ENCODE assay signal across 7 mouse cellular contexts in genomic region chr14:27166751-27167150, GRCm38 (mm10). TPM values are rescaled to one million over a fixed set of nuclear protein-coding genes. Genes with fewer than 3 reads are reported as not detected.
DNase-seq lines count a peak whose midpoint lies in the region.

No protein-coding gene starts in this region.

- DNase-seq in lung, postnatal 10 days, result peak; percentile 56
- DNase-seq in lung, postnatal 25 days (ENCODE audit: low spot score), result no peak
- peak; percentile 45 to 55 for DNase-seq in frontal cortex, postnatal 36 days (ENCODE audit: low spot score in 2 of 2)
- peak; percentile 6 for DNase-seq in layer of hippocampus, adult 9-10 months (ENCODE audit: low spot score)
- DNase-seq in right cerebral cortex, postnatal 4 days, result peak; percentile 70
- DNase-seq in adrenal gland, postnatal 14 days, result no peak
- DNase-seq in yolk sac, embryonic 10.5 days (ENCODE audit: low spot score), result no peak

RNA-seq across cellular contexts. Expression of gene Arhgef3, which starts 52.1 kb away (rescaled TPM):
- 34.2 and 43.5 TPM in 2 replicates for total RNA-seq in adrenal gland, postnatal 14 days (2021)

Comparison
In these comparisons a context has a peak if more than half of its experiments do, and no peak if none do; other contexts are left out.
1. DNase-seq: peak in lung, postnatal 10 days (single experiment), frontal cortex, postnatal 36 days (2 of 2), layer of hippocampus, adult 9-10 months (single experiment) and right cerebral cortex, postnatal 4 days (single experiment); none in lung, postnatal 25 days (single experiment), adrenal gland, postnatal 14 days (single experiment) and yolk sac, embryonic 10.5 days (single experiment).